Mouse (Mus musculus) kidney, adult 8-10 months (tissue): ENCODE measurements around the gene Rab3b.

Experiments
- DNase-seq, 2 experiments: peaks; one replicate each; pipeline ENCODE4 v3.0.0; 2022

Gene Rab3b

GRCm38 (mm10) chr4:108959696-108960095 lies 80.8 kb downstream of the Rab3b start:
- DNase-seq, result no peak

- no peak for DNase-seq
Measured at GRCm38 (mm10) chr4:108960619-108961460, 82.0 kb downstream of the Rab3b start.

DNA sequence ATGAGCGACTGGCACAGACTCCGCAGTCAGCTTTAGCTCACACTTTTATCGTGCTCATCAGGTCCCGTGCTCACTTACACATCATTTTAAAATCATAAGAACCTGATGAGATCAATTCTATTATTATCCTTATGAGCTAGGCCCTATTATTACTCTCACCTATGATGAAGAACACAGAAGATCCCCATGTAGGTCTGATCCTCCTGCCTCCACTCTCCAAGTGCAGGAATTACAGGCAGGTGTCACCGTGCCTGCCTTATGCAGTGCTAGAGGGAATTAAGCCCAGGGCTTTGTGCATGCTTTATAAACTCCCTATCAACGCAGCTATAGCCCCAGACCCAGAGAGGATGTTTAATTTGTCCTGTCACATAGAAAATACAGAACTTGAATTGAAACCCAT lies 84.2 kb downstream of the Rab3b start:
- no peak for DNase-seq

DNA sequence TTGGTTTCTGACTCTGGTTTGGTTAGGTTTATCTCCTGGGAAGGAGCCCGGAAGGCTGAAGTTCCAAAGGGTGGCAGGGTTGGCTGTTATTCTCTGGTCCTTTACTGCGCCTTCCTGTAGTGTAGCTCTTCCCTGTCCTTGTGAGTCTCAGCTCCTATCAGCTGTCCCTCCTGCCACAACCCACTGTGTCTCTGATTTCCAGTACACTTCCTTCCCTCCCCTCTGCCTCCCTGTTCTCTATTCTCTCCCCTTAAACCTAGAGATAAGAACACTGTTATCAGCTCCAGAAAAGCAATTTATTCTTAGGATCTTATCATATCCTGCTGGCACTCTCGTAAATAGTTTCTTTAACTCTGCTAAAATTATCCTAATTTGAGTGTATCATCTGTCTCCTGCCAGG lies 90.7 kb downstream of the Rab3b start:
- DNase-seq, result no peak

DNA sequence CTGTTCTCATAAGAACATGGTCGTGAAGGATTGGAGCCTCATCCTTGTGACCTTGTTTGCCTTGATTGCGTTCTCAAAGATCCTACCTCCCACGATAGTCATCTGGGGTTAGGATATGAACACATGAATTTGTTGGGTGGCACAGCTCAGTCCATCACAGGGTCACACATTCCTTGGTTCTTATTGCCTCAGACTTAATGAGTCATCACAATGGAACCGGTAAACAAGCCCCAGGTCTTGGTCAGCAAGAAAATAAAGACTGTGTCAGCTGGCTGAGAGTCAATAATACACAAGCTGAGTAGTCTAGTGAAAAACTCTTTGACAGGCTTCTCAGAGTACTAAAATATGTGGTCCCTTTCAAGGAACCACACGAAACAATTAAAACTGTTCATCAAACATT lies 92.2 kb downstream of the Rab3b start:
- DNase-seq, result peak in 1 of 2 experiments; percentile 8

- DNase-seq, result peak; percentile 32 to 54
Measured at GRCm38 (mm10) chr4:108976458-108977071, 97.7 kb downstream of the Rab3b start.

DNA sequence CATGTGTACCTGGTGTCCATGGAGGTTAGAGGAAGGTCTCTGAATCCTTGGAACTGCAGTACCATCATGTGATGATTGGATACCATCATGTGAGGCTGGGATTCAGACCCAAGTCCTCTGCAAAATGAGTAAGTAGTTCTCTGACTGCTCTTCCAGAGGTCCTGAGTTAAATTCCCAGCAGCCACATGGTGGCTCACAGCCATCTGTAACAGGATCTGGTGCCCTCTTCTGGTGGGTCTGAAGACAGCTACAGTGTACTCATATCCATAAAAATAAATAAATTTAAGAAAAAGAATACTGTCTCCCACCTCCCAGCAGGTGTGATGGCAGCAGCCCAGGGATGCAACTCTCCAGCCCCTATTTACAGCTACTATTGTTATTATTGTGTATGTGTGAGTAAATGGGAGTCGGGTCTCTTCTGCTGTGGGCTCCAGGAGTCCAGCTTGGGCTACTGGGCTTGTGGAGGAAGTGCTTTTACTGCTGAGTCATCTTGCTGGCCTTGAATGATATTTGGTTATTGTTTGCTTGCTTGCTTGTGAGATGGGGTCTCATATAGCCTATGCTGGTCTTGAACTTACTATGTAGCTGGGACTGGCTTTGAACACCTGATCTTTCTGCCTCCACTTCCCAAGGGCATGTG lies 108.1 kb downstream of the Rab3b start:
- DNase-seq, result no peak

DNA sequence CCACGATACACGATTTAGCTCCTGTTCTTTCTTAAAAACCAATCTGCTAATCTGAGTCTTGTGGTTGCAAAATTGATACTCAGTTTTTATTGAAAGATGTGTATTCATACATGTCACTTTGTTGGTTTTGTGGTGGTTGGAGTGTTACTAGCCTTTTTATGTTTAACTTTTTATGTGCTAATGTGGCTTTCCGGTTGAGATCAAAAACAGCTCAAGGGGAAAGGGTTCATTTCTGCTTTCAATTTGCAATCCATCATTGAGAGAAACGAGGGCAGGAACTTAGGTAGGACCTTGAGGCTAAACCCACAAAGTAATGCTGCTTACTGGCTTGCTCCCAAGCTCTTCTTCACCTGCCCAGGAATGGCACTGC lies 108.6 kb downstream of the Rab3b start:
- DNase-seq, result no peak

GRCm38 (mm10) chr4:108989430-108989829 lies 110.6 kb downstream of the Rab3b start:
- DNase-seq, result no peak

DNA sequence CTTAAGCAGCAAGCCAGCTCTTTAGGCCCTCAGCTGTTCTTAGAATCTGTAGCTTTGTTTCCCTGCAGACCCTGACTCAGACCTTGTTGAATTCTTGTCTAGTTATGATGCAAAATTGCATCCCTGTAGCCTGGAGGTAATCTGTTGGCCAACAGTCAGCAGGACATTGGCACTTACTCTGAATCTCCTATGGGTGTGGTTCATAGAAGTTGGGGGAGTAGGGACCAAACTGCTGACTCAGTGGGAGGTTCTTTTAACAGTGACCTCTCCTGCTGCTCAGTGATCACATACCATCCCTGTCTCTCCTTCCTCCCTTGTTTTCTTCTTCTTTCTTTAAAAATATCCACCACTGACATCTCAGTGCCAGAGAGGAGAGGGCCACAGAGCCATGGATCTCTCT lies 111.2 kb downstream of the Rab3b start:
- DNase-seq, result no peak

DNA sequence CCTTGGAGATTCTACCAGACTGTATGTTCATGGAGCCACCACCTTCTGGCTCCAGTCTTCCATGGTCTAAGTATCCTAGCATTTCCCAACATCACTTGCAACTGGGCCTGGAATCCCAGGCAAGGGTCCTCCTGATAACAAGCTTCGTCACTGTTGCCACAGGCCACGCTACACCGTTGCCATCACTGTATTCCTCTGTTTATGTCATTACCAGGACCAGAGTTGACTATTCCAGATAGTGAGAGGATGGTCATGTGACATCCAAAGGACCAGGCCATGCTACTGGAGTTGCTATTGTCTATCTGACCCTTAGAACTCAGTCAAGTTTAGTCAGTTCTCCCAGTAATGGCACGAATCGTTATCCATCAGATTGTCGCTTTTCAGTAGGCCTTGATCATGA lies 111.7 kb downstream of the Rab3b start:
- no peak for DNase-seq

GRCm38 (mm10) chr4:108991811-108992210 lies 112.9 kb downstream of the Rab3b start:
- no peak for DNase-seq
